Mouse (Mus musculus) adipocyte (in vitro differentiated cells): ENCODE results near the gene Arl5a.

Source experiments
- DNase-seq: peaks from one replicate; pipeline ENCODE4 v3.0.0-alpha.2; 2016; ENCODE audit warnings: low spot score

Gene Arl5a

GRCm38 (mm10) chr2:52422871-52423610 is 1.7 kb downstream of the Arl5a start:
- DNase-seq, result no peak

- DNase-seq, result no peak
Observed at GRCm38 (mm10) chr2:52421197-52421596, 3.5 kb downstream of the Arl5a start.

- DNase-seq, result no peak
Observed at GRCm38 (mm10) chr2:52420001-52420710, 4.5 kb downstream of the Arl5a start.

- DNase-seq, result no peak
Observed at GRCm38 (mm10) chr2:52419295-52419694, 5.4 kb downstream of the Arl5a start.

GRCm38 (mm10) chr2:52412524-52413037 is 12.1 kb downstream of the Arl5a start:
- no peak for DNase-seq

GRCm38 (mm10) chr2:52406480-52406879 is 18.2 kb downstream of the Arl5a start:
- DNase-seq, result no peak

GRCm38 (mm10) chr2:52405238-52405637 is 19.5 kb downstream of the Arl5a start:
- DNase-seq, result no peak

GRCm38 (mm10) chr2:52394529-52394928 is 30.2 kb downstream of the Arl5a start:
- no peak for DNase-seq

GRCm38 (mm10) chr2:52390415-52390975 is 34.2 kb downstream of the Arl5a start:
- no peak for DNase-seq

GRCm38 (mm10) chr2:52389975-52390374 is 34.7 kb downstream of the Arl5a start:
- no peak for DNase-seq

- no peak for DNase-seq
Observed at GRCm38 (mm10) chr2:52386451-52386850, 38.2 kb downstream of the Arl5a start.

GRCm38 (mm10) chr2:52386037-52386436 is 38.7 kb downstream of the Arl5a start:
- DNase-seq, result peak; percentile 17

- DNase-seq, result no peak
Observed at GRCm38 (mm10) chr2:52378848-52379261, 45.8 kb downstream of the Arl5a start.

GRCm38 (mm10) chr2:52378448-52378804 is 46.3 kb downstream of the Arl5a start, which contains the start of gene Neb:
TSS of gene Neb (minus strand) at chr2:52378474.
- no peak for DNase-seq

- DNase-seq, result no peak
Observed at GRCm38 (mm10) chr2:52377706-52378447, 46.8 kb downstream of the Arl5a start.

- DNase-seq, result no peak
Observed at GRCm38 (mm10) chr2:52374706-52375105, 50.0 kb downstream of the Arl5a start.

- DNase-seq, result no peak
Observed at GRCm38 (mm10) chr2:52372480-52372879, 52.2 kb downstream of the Arl5a start.

GRCm38 (mm10) chr2:52372080-52372479 is 52.6 kb downstream of the Arl5a start:
- no peak for DNase-seq

GRCm38 (mm10) chr2:52371066-52371465 is 53.6 kb downstream of the Arl5a start:
- peak; percentile 48 for DNase-seq

- DNase-seq, result no peak
Observed at GRCm38 (mm10) chr2:52369622-52370021, 55.1 kb downstream of the Arl5a start.

GRCm38 (mm10) chr2:52367665-52368064 is 57.0 kb downstream of the Arl5a start:
- DNase-seq, result no peak

GRCm38 (mm10) chr2:52367248-52367647 is 57.5 kb downstream of the Arl5a start:
- no peak for DNase-seq
